Comparison of ENCODE assay signal across 20 mouse cellular contexts in genomic region chr6:72124315-72125103, GRCm38 (mm10). TPM values are rescaled to one million over a fixed set of nuclear protein-coding genes. Genes with fewer than 3 reads are reported as not detected.
A peak's percentile ranks its signal among the peaks of the same experiment; 100 is the strongest.
DNase-seq lines count a peak whose midpoint lies in the region; ATAC-seq and TF ChIP-seq lines count a peak whose summit lies in the region.
"Had no signal": no experiment of that assay in that cellular context is flagged by ENCODE, and none has a peak within 500 bp of the region (broad histone marks: within the 10 kb centered on the region; RNA-seq: fewer than 3 reads in every experiment).

No protein-coding gene starts in this region.

- no peak for TF ChIP-seq EP300 in liver, postnatal 0 days (IDR thresholded peaks at IDR 0.05; ENCODE audit: low read depth)

- no peak overlapping the region for H3K4me3 ChIP-seq in hindbrain, embryonic 14.5 days (replicated peaks; ENCODE audit: low read length)
- H3K4me3 ChIP-seq in hindbrain, embryonic 10.5 days = no peak overlapping the region
- no peak overlapping the region for H3K4me3 ChIP-seq in liver, postnatal 0 days (ENCODE audit: low read depth, low read length)
- H3K4me3 ChIP-seq: embryonic facial prominence, embryonic 10.5 days; heart, embryonic 13.5 days; liver, embryonic 12.5 days had no signal

- H3K27ac ChIP-seq in hindbrain, embryonic 14.5 days = no peak overlapping the region
- no peak overlapping the region for H3K27ac ChIP-seq in hindbrain, embryonic 10.5 days
- H3K27ac ChIP-seq in liver, postnatal 0 days (ENCODE audit: low read depth) = no peak overlapping the region
- H3K27ac ChIP-seq: embryonic facial prominence, embryonic 10.5 days; heart, embryonic 13.5 days had no signal

- H3K9ac ChIP-seq in hindbrain, embryonic 14.5 days = no peak overlapping the region
- H3K9ac ChIP-seq in liver, postnatal 0 days (replicated peaks) = no peak overlapping the region
- H3K9ac ChIP-seq: heart, embryonic 13.5 days; liver, embryonic 12.5 days; lung, embryonic 14.5 days had no signal

- H3K9me3 ChIP-seq in hindbrain, embryonic 14.5 days (ENCODE audit: control insufficient read depth, low read length) = no peaks in the 10 kb centered on the region
- H3K9me3 ChIP-seq in hindbrain, embryonic 10.5 days = no peaks in the 10 kb centered on the region
- no peaks in the 10 kb centered on the region for H3K9me3 ChIP-seq in liver, postnatal 0 days (ENCODE audit: low read length)
- H3K9me3 ChIP-seq: embryonic facial prominence, embryonic 10.5 days; heart, embryonic 13.5 days; liver, embryonic 12.5 days had no signal

- TF ChIP-seq CTCF in liver, postnatal 0 days (IDR thresholded peaks at IDR 0.05; ENCODE audit: low read depth) = no peak

- ATAC-seq in hindbrain, embryonic 14.5 days (ENCODE audit: low FRiP score) = peak; percentile 43; the same call in 1 of the 2 replicates
- no peak for ATAC-seq in megakaryocyte, adult 5-6 weeks (ENCODE audit: poor library complexity, severe bottlenecking)
- ATAC-seq in liver, postnatal 0 days = no peak
- ATAC-seq: liver, embryonic 12.5 days had no signal

- H3K4me2 ChIP-seq in hindbrain, embryonic 14.5 days (replicated peaks) = no peak overlapping the region
- H3K4me2 ChIP-seq in liver, postnatal 0 days (ENCODE audit: low read depth, low read length) = no peak overlapping the region
- H3K4me2 ChIP-seq: heart, embryonic 13.5 days; liver, embryonic 12.5 days; lung, embryonic 14.5 days had no signal

- no peaks in the 10 kb centered on the region for H3K4me1 ChIP-seq in hindbrain, embryonic 14.5 days (replicated peaks; ENCODE audit: control insufficient read depth, insufficient read depth, low read length)
- no peaks in the 10 kb centered on the region for H3K4me1 ChIP-seq in hindbrain, embryonic 10.5 days (replicated peaks)
- H3K4me1 ChIP-seq in liver, postnatal 0 days (ENCODE audit: insufficient read depth) = peaks cover 22% of the 10 kb centered on the region

- DNase-seq in cerebellum, postnatal 14 days = peak; percentile 62 to 69
- no peak for DNase-seq in cerebellum, adult 9-10 months
- no peak for DNase-seq in hindbrain, embryonic 14.5 days (ENCODE audit: low spot score)
- DNase-seq in hindbrain, embryonic 10.5 days (ENCODE audit: low spot score) = no peak
- peak; percentile 13 for DNase-seq in ES-CJ7 (ENCODE audit: low read depth, low spot score)
- peak; percentile 56 for DNase-seq in gastrocnemius, postnatal 10 days
- DNase-seq in liver, postnatal 0 days = no peak
- DNase-seq: adrenal gland, postnatal 25 days; cerebellum, adult 11-12 months; heart, postnatal 36 days; kidney, adult 9 months; kidney, postnatal 25 days; lung, embryonic 14.5 days; lung, postnatal 36 days; right cerebral cortex, postnatal 25 days; thymus, adult 2 months had no signal

- H3K27me3 ChIP-seq in hindbrain, embryonic 14.5 days (ENCODE audit: control insufficient read depth, insufficient read depth, low read length) = no peaks in the 10 kb centered on the region
- no peaks in the 10 kb centered on the region for H3K27me3 ChIP-seq in hindbrain, embryonic 10.5 days (ENCODE audit: insufficient read depth, poor library complexity, severe bottlenecking)
- H3K27me3 ChIP-seq in liver, postnatal 0 days (ENCODE audit: insufficient read depth, low read length) = no peaks in the 10 kb centered on the region
- H3K27me3 ChIP-seq: heart, embryonic 13.5 days; liver, embryonic 12.5 days had no signal

- 84% methylated on average over 13 of the region's 13 CpGs for WGBS in hindbrain, embryonic 14.5 days
- WGBS in hindbrain, embryonic 10.5 days = 94% methylated on average over 13 of the region's 13 CpGs
- 92% methylated on average over 13 of the region's 13 CpGs for WGBS in liver, postnatal 0 days (ENCODE audit: insufficient replicate concordance)

- peaks cover 14% of the 10 kb centered on the region for H3K36me3 ChIP-seq in hindbrain, embryonic 14.5 days (replicated peaks; ENCODE audit: control insufficient read depth, insufficient read depth)
- H3K36me3 ChIP-seq in hindbrain, embryonic 10.5 days = peaks cover 24% of the 10 kb centered on the region
- peaks cover 68% of the 10 kb centered on the region for H3K36me3 ChIP-seq in liver, postnatal 0 days (replicated peaks; ENCODE audit: insufficient read depth, low read length)

RNA-seq across cellular contexts. Expression of gene St3gal5, which starts 27.1 kb away (rescaled TPM):
- polyA plus RNA-seq in hindbrain, embryonic 14.5 days (2014; fragmentation: Nextera tagmentation; extraction: Ambion mirVana) = 59.6 and 64.9 TPM in 2 replicates
- polyA plus RNA-seq in hindbrain, embryonic 10.5 days (2016; fragmentation: Nextera tagmentation; extraction: Ambion mirVana) = 41.6 and 43.0 TPM in 2 replicates
- total RNA-seq in gastrocnemius, postnatal 10 days (2021) = 100 to 1,000 TPM in 1 of 2 experiments, 10 to 100 TPM in 1; 84.7 to 105 TPM
- total RNA-seq in megakaryocyte, adult 5-6 weeks (2015) = 57.9 and 69.2 TPM in 2 replicates
- 73.5 and 121 TPM in 2 replicates for total RNA-seq in megakaryocyte, adult 5-6 weeks (2017)
- polyA plus RNA-seq in liver, postnatal 0 days (2015; fragmentation: Nextera tagmentation; extraction: Ambion mirVana) = 175 and 212 TPM in 2 replicates

Comparison
In these comparisons a context has a peak if more than half of its experiments do, and no peak if none do; other contexts are left out.
1. DNase-seq: peak in cerebellum, postnatal 14 days (2 of 2), ES-CJ7 (single experiment) and gastrocnemius, postnatal 10 days (single experiment); none in cerebellum, adult 9-10 months (single experiment), hindbrain, embryonic 14.5 days (single experiment), hindbrain, embryonic 10.5 days (single experiment) and liver, postnatal 0 days (single experiment).